Comparison of ENCODE assay signal across 8 mouse cellular contexts in the genomic region with DNA sequence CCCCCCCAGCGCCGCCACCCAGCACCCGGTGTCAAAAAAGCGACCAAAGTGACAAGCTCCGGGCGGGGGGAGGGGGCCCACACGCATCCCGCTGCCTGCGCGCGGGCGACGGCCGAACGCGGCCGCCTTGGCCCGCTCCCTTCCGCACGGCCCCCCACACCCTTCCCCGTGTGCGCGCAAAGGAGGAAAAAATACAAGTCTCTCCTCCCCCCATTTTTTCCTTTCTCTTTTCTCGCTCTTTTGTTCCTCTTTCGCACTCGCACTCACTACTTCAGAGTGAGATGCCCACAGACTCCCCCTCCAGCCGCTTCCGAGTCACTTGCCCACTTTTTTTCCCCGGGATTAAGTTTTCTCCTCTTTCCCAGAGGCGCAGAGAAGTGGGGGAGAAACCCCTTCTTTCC. TPM values are rescaled to one million over a fixed set of nuclear protein-coding genes. Genes with fewer than 3 reads are reported as not detected.
DNase-seq lines count a peak whose midpoint lies in the region; ATAC-seq lines count a peak whose summit lies in the region.

No protein-coding gene starts in this region.

- H3K4me1 ChIP-seq in heart, embryonic 14.5 days (ENCODE audit: control insufficient read depth in 2 of 2, insufficient read depth in 2 of 2, low read length in 2 of 2) = peaks cover 0 to 7% of the 10 kb centered on the region in 2 experiments; a peak in 2 of 4 replicates
- H3K4me1 ChIP-seq in embryonic facial prominence, embryonic 11.5 days (ENCODE audit: control insufficient read depth, insufficient read depth, low read length) = 0 out of 2 replicates have a peak, but pooled peaks cover 2% of the 10 kb centered on the region
- no peaks in the 10 kb centered on the region for H3K4me1 ChIP-seq in intestine, embryonic 15.5 days (replicated peaks)

- peak overlapping the region; percentile 83 for H3K4me2 ChIP-seq in heart, embryonic 14.5 days (ENCODE audit: low read length)
- H3K4me2 ChIP-seq in embryonic facial prominence, embryonic 11.5 days (ENCODE audit: low read depth, low read length) = peak overlapping the region; percentile 57
- H3K4me2 ChIP-seq in intestine, embryonic 15.5 days (replicated peaks) = peak overlapping the region; percentile 79

- no peaks in the 10 kb centered on the region for H3K27me3 ChIP-seq in heart, embryonic 14.5 days (ENCODE audit: control insufficient read depth, insufficient read depth, low read length)
- H3K27me3 ChIP-seq in embryonic facial prominence, embryonic 11.5 days (ENCODE audit: control insufficient read depth, insufficient read depth, low read length) = no peaks in the 10 kb centered on the region
- H3K27me3 ChIP-seq in intestine, embryonic 15.5 days (replicated peaks) = no peaks in the 10 kb centered on the region

- H3K9me3 ChIP-seq in heart, embryonic 14.5 days (ENCODE audit: control insufficient read depth, low read length) = no peaks in the 10 kb centered on the region
- H3K9me3 ChIP-seq in embryonic facial prominence, embryonic 11.5 days (replicated peaks; ENCODE audit: control insufficient read depth, low read length) = no peaks in the 10 kb centered on the region
- no peaks in the 10 kb centered on the region for H3K9me3 ChIP-seq in intestine, embryonic 15.5 days

- H3K27ac ChIP-seq in heart, embryonic 14.5 days (replicated peaks in 1 of 2; ENCODE audit: control insufficient read depth in 1 of 2, insufficient read depth in 1 of 2, low read depth in 2 of 2, low read length in 2 of 2) = peak overlapping the region; percentile 64 to 89
- peak overlapping the region; percentile 90 for H3K27ac ChIP-seq in embryonic facial prominence, embryonic 11.5 days (replicated peaks; ENCODE audit: low read depth, low read length)
- H3K27ac ChIP-seq in intestine, embryonic 15.5 days = peak overlapping the region; percentile 95

- no peaks in the 10 kb centered on the region for H3K36me3 ChIP-seq in heart, embryonic 14.5 days (ENCODE audit: control insufficient read depth, insufficient read depth, low read length)
- H3K36me3 ChIP-seq in embryonic facial prominence, embryonic 11.5 days (replicated peaks; ENCODE audit: control insufficient read depth, insufficient read depth, low read depth, low read length) = no peaks in the 10 kb centered on the region
- no peaks in the 10 kb centered on the region for H3K36me3 ChIP-seq in intestine, embryonic 15.5 days

- H3K9ac ChIP-seq in heart, embryonic 14.5 days (ENCODE audit: low read length) = peak overlapping the region; percentile 90
- H3K9ac ChIP-seq in embryonic facial prominence, embryonic 11.5 days (replicated peaks; ENCODE audit: low read length) = peak overlapping the region; percentile 96
- peak overlapping the region; percentile 87 for H3K9ac ChIP-seq in intestine, embryonic 15.5 days

- DNase-seq in heart, adult 9 months (ENCODE audit: low spot score in 2 of 2) = no peak
- DNase-seq in embryonic facial prominence, embryonic 11.5 days (ENCODE audit: low spot score) = peak; percentile 59
- DNase-seq in naive thymus-derived CD4-positive, alpha-beta T cell, adult 2 months (ENCODE audit: low read depth) = peak; percentile 73
- no peak for DNase-seq in thymus, postnatal 25 days
- DNase-seq in thymus, postnatal 36 days = no peak

- H3K4me3 ChIP-seq in heart, embryonic 14.5 days (ENCODE audit: control insufficient read depth in 1 of 2, insufficient read depth in 1 of 2, low read depth in 1 of 2, low read length in 2 of 2) = peak overlapping the region; percentile 59 to 91
- H3K4me3 ChIP-seq in embryonic facial prominence, embryonic 11.5 days (ENCODE audit: low read depth, low read length) = peak overlapping the region; percentile 87
- peak overlapping the region; percentile 80 for H3K4me3 ChIP-seq in intestine, embryonic 15.5 days (replicated peaks)

- WGBS in heart, embryonic 14.5 days = under 1% methylated on average over 12 of the region's 30 CpGs
- 0% methylated on average over 8 of the region's 30 CpGs for WGBS in embryonic facial prominence, embryonic 11.5 days
- WGBS in intestine, embryonic 15.5 days = 0% methylated on average over 22 of the region's 30 CpGs

- peak; percentile 23; the same call in 1 of the 2 replicates for ATAC-seq in heart, embryonic 14.5 days (ENCODE audit: insufficient number of reproducible peaks, insufficient read depth, low FRiP score, low read depth)
- ATAC-seq in CD4-positive, CD25-positive, alpha-beta regulatory T cell, adult 4 months = peak; percentile 15
- ATAC-seq in embryonic facial prominence, embryonic 11.5 days (replicated peaks; ENCODE audit: insufficient number of reproducible peaks, low FRiP score, low TSS enrichment, low read depth) = peak; percentile 19; the same call in 1 of the 2 replicates
- ATAC-seq in intestine, embryonic 15.5 days = peak; percentile 48

RNA-seq across cellular contexts. Expression of a gene that starts 0.4 kb away (rescaled TPM):
- 9.6 and 11.6 TPM in 2 replicates for polyA plus RNA-seq in heart, embryonic 14.5 days (2014; fragmentation: Nextera tagmentation; extraction: Ambion mirVana)
- polyA plus RNA-seq in CD4-positive, CD25-positive, alpha-beta regulatory T cell, adult 4 months (2017; shearing (Covaris generic)) = 10 to 100 TPM; 13.4 to 14.9 TPM
- polyA plus RNA-seq in embryonic facial prominence, embryonic 11.5 days (2014; fragmentation: Nextera tagmentation; extraction: Ambion mirVana) = 21.1 and 24.9 TPM in 2 replicates
- 9.6 and 10.3 TPM in 2 replicates for polyA plus RNA-seq in intestine, embryonic 15.5 days (2015; fragmentation: Nextera tagmentation; extraction: Ambion mirVana)

Comparison
In these comparisons a context has a peak if more than half of its experiments do, and no peak if none do; other contexts are left out.
1. DNase-seq: peak in embryonic facial prominence, embryonic 11.5 days (single experiment) and naive thymus-derived CD4-positive, alpha-beta T cell, adult 2 months (single experiment); none in heart, adult 9 months (0 of 2), thymus, postnatal 25 days (single experiment) and thymus, postnatal 36 days (0 of 2).
2. Peak in every context shown above with its lines, with median percentiles within 50 percentile points of each other: ATAC-seq, H3K27ac ChIP-seq, H3K4me2 ChIP-seq, H3K4me3 ChIP-seq and H3K9ac ChIP-seq.